Mouse (Mus musculus) kidney, adult 2 months (tissue): ENCODE measurements around the gene Ccdc15. TPM values are rescaled to one million over a fixed set of nuclear protein-coding genes. Genes with fewer than 3 reads are reported as not detected.

Experiments
- DNase-seq: peaks from one replicate; pipeline ENCODE4 v3.0.0; 2021
- H3K27ac ChIP-seq: fragments of 200-500 bp; 2 replicates; pipeline ENCODE4 v1.5.1; 2012; ENCODE audit warnings: low read depth, low read length, control low read depth, inconsistent platforms; ENCODE audit not compliant: insufficient read depth
- H3K27me3 ChIP-seq: fragments of 200-500 bp; replicated peaks from 2 replicates; pipeline ENCODE4 v1.6.1; 2012; ENCODE audit warnings: mild to moderate bottlenecking, moderate library complexity, low read length, inconsistent platforms; ENCODE audit not compliant: control insufficient read depth, insufficient read depth
- H3K36me3 ChIP-seq: fragments of 200-500 bp; 2 replicates; pipeline ENCODE4 v1.6.1; 2012; ENCODE audit warnings: mild to moderate bottlenecking, moderate library complexity, low read length, inconsistent platforms; ENCODE audit not compliant: control insufficient read depth, insufficient read depth
- H3K4me1 ChIP-seq: fragments of 200-500 bp; 2 replicates; pipeline ENCODE4 v1.6.1; 2011; ENCODE audit warnings: low read length; ENCODE audit not compliant: control insufficient read depth, insufficient read depth
- H3K4me3 ChIP-seq: fragments of 200-500 bp; 2 replicates; pipeline ENCODE4 v1.5.1; 2011; ENCODE audit warnings: mild to moderate bottlenecking, low read depth, low read length, control low read depth; ENCODE audit not compliant: insufficient read depth
- CTCF ChIP-seq: fragments of 200-500 bp; conservative IDR thresholded peaks from 2 replicates; pipeline ENCODE4 v1.5.1; 2011; ENCODE audit warnings: low read depth, mild to moderate bottlenecking, control low read depth, low read length, moderate library complexity, mixed read lengths; ENCODE audit not compliant: insufficient read depth, insufficient read length
- POLR2A ChIP-seq: fragments of 200-500 bp; IDR thresholded peaks from one replicate; pipeline ENCODE4 v1.6.1; 2011; ENCODE audit warnings: low read depth, low read length, control low read depth
- WGBS: fragments of 180-500 bp; shearing (Covaris S2); methylation state at CpG from one replicate; pipeline ENCODE4 v1.1.7; 2018; 5-methylcytosine and 5-hydroxymethylcytosine counted together
- polyA plus RNA-seq: library from polyadenylated mRNA; depleted of rRNA; stranded (reverse); fragments of >200 nt; gene quantifications from 2 replicates; pipeline ENCODE4 v1.2.3, GENCODE M21; 2012

The Ccdc15 gene
- polyA plus RNA-seq, 1 experiment, result 0.64 TPM

- Histone ChIP-seq H3K36me3 (no peaks in the 10 kb centered on the region), H3K27ac (no peak overlapping the region), H3K27me3 (no peaks in the 10 kb centered on the region), H3K4me3 (no peak overlapping the region), H3K4me1 (no peaks in the 10 kb centered on the region)
- 92% methylated on average over 2 of the region's 2 CpGs for WGBS
- no peak for TF ChIP-seq CTCF
- TF ChIP-seq POLR2A, result no peak
- no peak for DNase-seq
Measured at GRCm38 (mm10) chr9:37266622-37267021, 81.6 kb downstream of the Ccdc15 start.

GRCm38 (mm10) chr9:37255889-37256225, 92.4 kb downstream of the Ccdc15 start:
- peak overlapping the region; percentile 47 for H3K4me3 ChIP-seq
- DNase-seq, result peak; percentile 57

GRCm38 (mm10) chr9:37255149-37255888, 92.9 kb downstream of the Ccdc15 start, which contains the start of gene Slc37a2:
Gene Slc37a2, minus strand, starts transcription at chr9:37255738.
- Histone ChIP-seq H3K36me3 (no peaks in the 10 kb centered on the region), H3K27ac (no peak within 1 kb of the TSS), H3K4me3 (peak within 1 kb of the TSS; percentile 47), H3K4me1 (peaks cover 5% of the 10 kb centered on the region), H3K27me3 (no peaks in the 10 kb centered on the region)
- WGBS, result 2% methylated on average over 38 of the region's 38 CpGs
- TF ChIP-seq POLR2A (no peak), CTCF (no peak)
- DNase-seq, result peak; percentile 78

More at GRCm38 (mm10) chr9:37255889-37256225, 92.4 kb downstream of the Ccdc15 start:
- no peaks in the 10 kb centered on the region for H3K36me3 ChIP-seq
- 16% methylated on average over 7 of the region's 7 CpGs for WGBS
- no peaks in the 10 kb centered on the region for H3K27me3 ChIP-seq
- H3K27ac ChIP-seq, result no peak overlapping the region
- peaks cover 5% of the 10 kb centered on the region for H3K4me1 ChIP-seq
- TF ChIP-seq CTCF, result peak; percentile 69
- no peak for TF ChIP-seq POLR2A

GRCm38 (mm10) chr9:37254531-37255110, 93.6 kb downstream of the Ccdc15 start:
- no peak for DNase-seq
- Histone ChIP-seq H3K27ac (no peak overlapping the region), H3K27me3 (no peaks in the 10 kb centered on the region), H3K4me3 (no peak overlapping the region), H3K36me3 (no peaks in the 10 kb centered on the region), H3K4me1 (peaks cover 5% of the 10 kb centered on the region)
- WGBS, result 26% methylated on average over 6 of the region's 6 CpGs
- TF ChIP-seq POLR2A (no peak), CTCF (no peak)

- no peak overlapping the region for H3K27ac ChIP-seq
- no peaks in the 10 kb centered on the region for H3K27me3 ChIP-seq
- DNase-seq, result no peak
- WGBS, result 82% methylated on average over 6 of the region's 6 CpGs
- peaks cover 5% of the 10 kb centered on the region for H3K4me1 ChIP-seq
- TF ChIP-seq POLR2A, result no peak
- no peak for TF ChIP-seq CTCF
- H3K4me3 ChIP-seq, result no peak overlapping the region
- no peaks in the 10 kb centered on the region for H3K36me3 ChIP-seq
Measured at GRCm38 (mm10) chr9:37250631-37251030, 97.6 kb downstream of the Ccdc15 start.

GRCm38 (mm10) chr9:37249976-37250375, 98.3 kb downstream of the Ccdc15 start:
- no peaks in the 10 kb centered on the region for H3K36me3 ChIP-seq
- H3K4me3 ChIP-seq, result no peak overlapping the region
- H3K27me3 ChIP-seq, result no peaks in the 10 kb centered on the region
- H3K4me1 ChIP-seq, result peaks cover 5% of the 10 kb centered on the region
- H3K27ac ChIP-seq, result no peak overlapping the region
- WGBS, result 86% methylated on average over 3 of the region's 3 CpGs
- TF ChIP-seq CTCF, result no peak
- no peak for TF ChIP-seq POLR2A
- no peak for DNase-seq

GRCm38 (mm10) chr9:37248381-37248906, 99.8 kb downstream of the Ccdc15 start:
- Histone ChIP-seq H3K4me3 (no peak overlapping the region), H3K27ac (no peak overlapping the region), H3K36me3 (no peaks in the 10 kb centered on the region), H3K27me3 (no peaks in the 10 kb centered on the region), H3K4me1 (no peaks in the 10 kb centered on the region)
- 58% methylated on average over 3 of the region's 3 CpGs for WGBS
- TF ChIP-seq CTCF, result no peak
- TF ChIP-seq POLR2A, result no peak
- DNase-seq, result no peak
